Mouse (Mus musculus) liver, adult 2 months (tissue): ENCODE results near the gene Slc10a4.

Experiments
- CTCF ChIP-seq: fragments of 200-500 bp; IDR thresholded peaks from 2 replicates; pipeline ENCODE4 v1.5.1; 2011; ENCODE audit warnings: low read depth, low read length, control low read depth
- POLR2A ChIP-seq: fragments of 200-500 bp; IDR thresholded peaks from 2 replicates; pipeline ENCODE4 v1.6.1; 2011; ENCODE audit warnings: low read length, control low read depth; ENCODE audit not compliant: insufficient read depth; ENCODE audit errors: extremely low read depth

DNA sequence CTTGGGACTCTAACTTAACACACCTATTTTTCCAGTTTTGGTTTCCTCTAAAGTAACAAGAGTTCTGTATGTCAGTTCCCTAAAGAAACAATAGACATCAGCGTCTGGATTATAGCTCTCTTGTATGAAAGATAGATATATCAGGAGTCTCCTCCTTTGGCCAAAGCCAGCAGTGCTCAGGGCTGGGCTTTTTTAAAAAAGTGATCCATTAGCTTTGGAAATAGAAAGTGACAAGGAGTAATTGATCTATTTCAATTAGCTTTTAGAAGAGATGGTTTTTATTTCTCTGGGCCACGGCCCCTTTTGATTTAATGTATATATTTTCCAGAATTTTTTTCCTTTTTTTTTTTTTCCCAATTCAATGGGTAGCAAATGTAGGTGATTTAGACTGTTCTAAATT, 11.8 kb upstream of the Slc10a4 start:
- TF ChIP-seq CTCF: no peak
- no peak for TF ChIP-seq POLR2A
